Mouse (Mus musculus): ENCODE data around the gene Ddx52.

DNA sequence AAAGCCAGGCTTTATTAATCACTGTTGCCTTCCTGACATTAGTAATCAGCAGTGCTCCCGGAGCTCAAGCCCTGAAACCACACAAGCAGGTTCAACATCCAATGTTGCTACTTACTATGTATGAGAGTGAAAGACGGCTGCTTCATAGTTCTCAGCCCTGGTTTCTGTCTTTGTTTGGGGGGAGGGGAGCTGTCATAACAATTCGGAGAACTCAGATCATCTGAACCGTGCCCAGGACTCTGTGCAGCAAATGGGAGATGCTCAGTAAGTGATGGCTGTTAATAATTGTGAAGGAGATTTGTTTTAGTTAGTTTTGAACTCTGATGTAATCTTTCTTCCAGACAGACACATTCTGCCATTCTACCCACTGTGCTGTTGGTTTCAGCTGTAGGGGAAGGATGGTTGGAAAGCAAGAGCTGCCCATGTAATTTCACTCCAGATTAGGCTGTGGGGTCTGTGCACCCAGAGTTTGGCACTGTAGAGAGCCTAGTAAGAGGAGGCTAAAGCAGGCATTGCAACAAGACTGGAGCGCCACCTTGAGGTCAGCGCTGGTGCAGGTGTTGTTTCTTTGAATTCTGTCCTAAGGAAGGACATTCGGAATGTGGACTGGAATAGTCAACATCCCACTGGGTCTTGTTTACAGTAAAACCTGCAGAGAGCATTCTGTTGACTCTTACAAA lies 5.7 kb upstream of the Ddx52 start:
- TF ChIP-seq POLR2A (IDR thresholded peaks at IDR 0.05; ENCODE audit: borderline replicate concordance, low read depth, low read length) = no peak
- TF ChIP-seq CTCF (IDR thresholded peaks at IDR 0.05; ENCODE audit: low read depth, low read length) = peak; percentile 91
